Mouse (Mus musculus): Measurements from ENCODE around the gene Frmd4a. TPM values are rescaled to one million over a fixed set of nuclear protein-coding genes. Genes with fewer than 3 reads are reported as not detected.
A peak's percentile ranks its signal among the peaks of the same experiment; 100 is the strongest.

Frmd4a gene
- polyA plus RNA-seq, 1 experiment from 2014 or later: 13.7 TPM

GRCm38 (mm10) chr2:4455097-4456025 is 437.8 kb downstream of the Frmd4a start:
- H3K4me1 ChIP-seq (ENCODE audit: control insufficient read depth, insufficient read depth, low read length): peaks cover 8% of the 10 kb centered on the region
- no peaks in the 10 kb centered on the region for H3K27me3 ChIP-seq (replicated peaks; ENCODE audit: control insufficient read depth, insufficient read depth, low read length)
- H3K4me2 ChIP-seq (ENCODE audit: low read depth, low read length): no peak overlapping the region
- no peak overlapping the region for H3K4me3 ChIP-seq (ENCODE audit: low read length)
- no peak for ATAC-seq
- no peak overlapping the region for H3K9ac ChIP-seq (ENCODE audit: low read depth, low read length)
- 68% methylated on average over 11 of the region's 11 CpGs for WGBS
- H3K36me3 ChIP-seq (ENCODE audit: control insufficient read depth, insufficient read depth, low read length): no peaks in the 10 kb centered on the region
- no peak overlapping the region for H3K27ac ChIP-seq (ENCODE audit: low read length)
- no peaks in the 10 kb centered on the region for H3K9me3 ChIP-seq (ENCODE audit: control insufficient read depth, low read length)

- no peaks in the 10 kb centered on the region for H3K4me1 ChIP-seq (ENCODE audit: control insufficient read depth, insufficient read depth, low read length)
- H3K9ac ChIP-seq (ENCODE audit: low read depth, low read length): no peak overlapping the region
- WGBS: 76% methylated on average over 5 of the region's 5 CpGs
- H3K9me3 ChIP-seq (ENCODE audit: control insufficient read depth, low read length): no peaks in the 10 kb centered on the region
- H3K4me2 ChIP-seq (ENCODE audit: low read depth, low read length): no peak overlapping the region
- no peaks in the 10 kb centered on the region for H3K36me3 ChIP-seq (ENCODE audit: control insufficient read depth, insufficient read depth, low read length)
- ATAC-seq: no peak
- H3K27me3 ChIP-seq (replicated peaks; ENCODE audit: control insufficient read depth, insufficient read depth, low read length): no peaks in the 10 kb centered on the region
- H3K4me3 ChIP-seq (ENCODE audit: low read length): no peak overlapping the region
- H3K27ac ChIP-seq (ENCODE audit: low read length): no peak overlapping the region
Observed at GRCm38 (mm10) chr2:4460897-4461296, 443.4 kb downstream of the Frmd4a start.

GRCm38 (mm10) chr2:4461514-4461913 is 444.0 kb downstream of the Frmd4a start:
- ATAC-seq: peak; percentile 24; the same call in 1 of the 2 replicates
- Histone ChIP-seq H3K27ac (ENCODE audit: low read length) (no peak overlapping the region), H3K9me3 (ENCODE audit: control insufficient read depth, low read length) (no peaks in the 10 kb centered on the region), H3K4me2 (ENCODE audit: low read depth, low read length) (no peak overlapping the region), H3K4me3 (ENCODE audit: low read length) (no peak overlapping the region), H3K27me3 (replicated peaks; ENCODE audit: control insufficient read depth, insufficient read depth, low read length) (no peaks in the 10 kb centered on the region), H3K36me3 (ENCODE audit: control insufficient read depth, insufficient read depth, low read length) (no peaks in the 10 kb centered on the region), H3K9ac (ENCODE audit: low read depth, low read length) (no peak overlapping the region), H3K4me1 (ENCODE audit: control insufficient read depth, insufficient read depth, low read length) (no peaks in the 10 kb centered on the region)
- WGBS: 43% methylated on average over 2 of the region's 2 CpGs

- Histone ChIP-seq H3K9ac (ENCODE audit: low read depth, low read length) (no peak overlapping the region), H3K36me3 (ENCODE audit: control insufficient read depth, insufficient read depth, low read length) (no peaks in the 10 kb centered on the region), H3K9me3 (ENCODE audit: control insufficient read depth, low read length) (no peaks in the 10 kb centered on the region), H3K27ac (ENCODE audit: low read length) (no peak overlapping the region), H3K4me3 (ENCODE audit: low read length) (no peak overlapping the region), H3K4me2 (ENCODE audit: low read depth, low read length) (no peak overlapping the region), H3K4me1 (ENCODE audit: control insufficient read depth, insufficient read depth, low read length) (no peaks in the 10 kb centered on the region), H3K27me3 (replicated peaks; ENCODE audit: control insufficient read depth, insufficient read depth, low read length) (no peaks in the 10 kb centered on the region)
- peak; percentile 58; the same call in 1 of the 2 replicates for ATAC-seq
- 41% methylated on average over 11 of the region's 11 CpGs for WGBS
Observed at GRCm38 (mm10) chr2:4462480-4462879, 445.0 kb downstream of the Frmd4a start.

GRCm38 (mm10) chr2:4466084-4466483 is 448.6 kb downstream of the Frmd4a start:
- H3K9me3 ChIP-seq (ENCODE audit: control insufficient read depth, low read length): 0 out of 2 replicates have a peak, but pooled peaks cover 6% of the 10 kb centered on the region
- ATAC-seq: peak; percentile 28; the same call in 1 of the 2 replicates
- H3K4me2 ChIP-seq (ENCODE audit: low read depth, low read length): no peak overlapping the region
- 0 out of 2 replicates have a peak overlapping the region, but pooled peaks have one; percentile 2 for H3K27ac ChIP-seq (ENCODE audit: low read length)
- H3K36me3 ChIP-seq (ENCODE audit: control insufficient read depth, insufficient read depth, low read length): no peaks in the 10 kb centered on the region
- no peak overlapping the region for H3K9ac ChIP-seq (ENCODE audit: low read depth, low read length)
- H3K27me3 ChIP-seq (replicated peaks; ENCODE audit: control insufficient read depth, insufficient read depth, low read length): no peaks in the 10 kb centered on the region
- H3K4me3 ChIP-seq (ENCODE audit: low read length): no peak overlapping the region
- no peaks in the 10 kb centered on the region for H3K4me1 ChIP-seq (ENCODE audit: control insufficient read depth, insufficient read depth, low read length)
- WGBS: 25% methylated on average over 3 of the region's 3 CpGs

- Histone ChIP-seq H3K9ac (ENCODE audit: low read depth, low read length) (no peak overlapping the region), H3K36me3 (ENCODE audit: control insufficient read depth, insufficient read depth, low read length) (no peaks in the 10 kb centered on the region), H3K9me3 (ENCODE audit: control insufficient read depth, low read length) (0 out of 2 replicates have a peak, but pooled peaks cover 6% of the 10 kb centered on the region), H3K27ac (ENCODE audit: low read length) (no peak overlapping the region), H3K27me3 (replicated peaks; ENCODE audit: control insufficient read depth, insufficient read depth, low read length) (no peaks in the 10 kb centered on the region), H3K4me2 (ENCODE audit: low read depth, low read length) (no peak overlapping the region), H3K4me1 (ENCODE audit: control insufficient read depth, insufficient read depth, low read length) (no peaks in the 10 kb centered on the region), H3K4me3 (ENCODE audit: low read length) (no peak overlapping the region)
- ATAC-seq: no peak
- 87% methylated on average over 7 of the region's 7 CpGs for WGBS
Observed at GRCm38 (mm10) chr2:4467314-4467713, 449.8 kb downstream of the Frmd4a start.

GRCm38 (mm10) chr2:4472760-4473480 is 455.4 kb downstream of the Frmd4a start:
- Histone ChIP-seq H3K4me2 (ENCODE audit: low read depth, low read length) (no peak overlapping the region), H3K4me1 (ENCODE audit: control insufficient read depth, insufficient read depth, low read length) (peaks cover 2% of the 10 kb centered on the region; the same call in 1 of the 2 replicates), H3K27me3 (replicated peaks; ENCODE audit: control insufficient read depth, insufficient read depth, low read length) (no peaks in the 10 kb centered on the region), H3K4me3 (ENCODE audit: low read length) (no peak overlapping the region), H3K9me3 (ENCODE audit: control insufficient read depth, low read length) (0 out of 2 replicates have a peak, but pooled peaks cover 6% of the 10 kb centered on the region), H3K9ac (ENCODE audit: low read depth, low read length) (no peak overlapping the region), H3K36me3 (ENCODE audit: control insufficient read depth, insufficient read depth, low read length) (no peaks in the 10 kb centered on the region; the same call in 1 of the 2 replicates), H3K27ac (ENCODE audit: low read length) (0 out of 2 replicates have a peak overlapping the region, but pooled peaks have one; percentile 16)
- WGBS: 48% methylated on average over 7 of the region's 7 CpGs
- ATAC-seq: no peak

GRCm38 (mm10) chr2:4473866-4474538 is 456.5 kb downstream of the Frmd4a start:
- ATAC-seq: no peak
- H3K9ac ChIP-seq (ENCODE audit: low read depth, low read length): no peak overlapping the region
- no peak overlapping the region for H3K4me3 ChIP-seq (ENCODE audit: low read length)
- 0 out of 2 replicates have a peak, but pooled peaks cover under 1% of the 10 kb centered on the region for H3K9me3 ChIP-seq (ENCODE audit: control insufficient read depth, low read length)
- H3K4me2 ChIP-seq (ENCODE audit: low read depth, low read length): no peak overlapping the region
- H3K4me1 ChIP-seq (ENCODE audit: control insufficient read depth, insufficient read depth, low read length): peaks cover 2% of the 10 kb centered on the region; the same call in 1 of the 2 replicates
- WGBS: 69% methylated on average over 7 of the region's 8 CpGs
- H3K27ac ChIP-seq (ENCODE audit: low read length): peak overlapping the region; percentile 37; the same call in 1 of the 2 replicates
- no peaks in the 10 kb centered on the region; the same call in 1 of the 2 replicates for H3K36me3 ChIP-seq (ENCODE audit: control insufficient read depth, insufficient read depth, low read length)
- H3K27me3 ChIP-seq (replicated peaks; ENCODE audit: control insufficient read depth, insufficient read depth, low read length): no peaks in the 10 kb centered on the region

Measured in intestine, embryonic 16.5 days (tissue).